ENCODE assay signal across 16 mouse cellular contexts in genomic region chr13:93358522-93358921, GRCm38 (mm10).
"Had no signal": no experiment of that assay in that cellular context is flagged by ENCODE, and none has a peak within 500 bp of the region (broad histone marks: within the 10 kb centered on the region; RNA-seq: fewer than 3 reads in every experiment).

No protein-coding gene starts in this region.

- H3K9ac ChIP-seq: neural tube, embryonic 13.5 days; neural tube, embryonic 15.5 days; stomach, embryonic 15.5 days had no signal

- H3K4me2 ChIP-seq: neural tube, embryonic 13.5 days; neural tube, embryonic 15.5 days; stomach, embryonic 15.5 days had no signal

- H3K4me3 ChIP-seq: neural tube, embryonic 13.5 days; neural tube, embryonic 15.5 days; stomach, embryonic 15.5 days had no signal

- H3K27me3 ChIP-seq: neural tube, embryonic 13.5 days; neural tube, embryonic 15.5 days; stomach, embryonic 15.5 days had no signal

- DNase-seq: retina, postnatal 1 day; right cerebral cortex, adult 18-20 months; right cerebral cortex, postnatal 14 days; right cerebral cortex, postnatal 25 days; right cerebral cortex, postnatal 4 days; spleen, adult 18-20 months; thymus, adult 18-20 months; thymus, adult 2 months; thymus, postnatal 14 days; thymus, postnatal 25 days; thymus, postnatal 36 days; thymus, postnatal 4 days had no signal

- H3K9me3 ChIP-seq: neural tube, embryonic 13.5 days; neural tube, embryonic 15.5 days; stomach, embryonic 15.5 days had no signal

- H3K36me3 ChIP-seq: stomach, embryonic 15.5 days had no signal

- H3K27ac ChIP-seq: neural tube, embryonic 13.5 days; neural tube, embryonic 15.5 days; stomach, embryonic 15.5 days; stomach, postnatal 0 days had no signal

- H3K4me1 ChIP-seq: stomach, embryonic 15.5 days had no signal
